ENCODE assay signal across 8 mouse cellular contexts in the genomic region with DNA sequence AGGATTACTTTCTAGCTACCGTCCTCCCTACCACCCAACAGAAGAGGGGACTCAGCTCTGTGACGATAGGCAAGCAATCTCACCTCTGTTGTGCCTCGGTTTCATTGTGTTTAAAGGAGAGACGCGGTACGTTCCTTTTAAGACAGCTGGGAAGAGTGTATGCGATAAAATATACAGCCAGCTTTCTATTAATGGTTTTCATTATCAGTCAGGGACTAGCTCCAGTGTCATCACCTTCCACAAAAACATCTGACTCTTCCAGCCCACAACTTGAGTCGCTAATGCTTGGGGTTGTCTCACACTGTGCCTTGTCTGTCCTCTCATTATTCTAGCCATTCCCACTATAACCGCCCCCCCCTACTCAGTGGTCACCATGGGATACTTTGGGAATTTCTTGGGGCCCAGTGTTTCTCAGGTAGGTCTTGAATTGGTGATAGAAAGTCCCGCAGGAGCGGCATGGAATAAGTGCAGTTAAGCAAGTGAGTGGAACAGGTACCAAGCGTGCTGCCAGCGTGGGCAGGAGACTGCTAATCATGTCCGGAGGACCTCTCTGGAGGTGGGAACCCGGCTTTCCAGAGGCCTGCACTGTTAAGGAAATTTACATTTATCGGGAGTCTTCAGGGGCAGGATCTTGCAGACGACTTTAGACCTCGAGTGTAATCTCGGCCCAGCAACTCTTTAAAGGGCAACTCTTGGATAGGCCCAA. TPM values are rescaled to one million over a fixed set of nuclear protein-coding genes. Genes with fewer than 3 reads are reported as not detected.
DNase-seq lines count a peak whose midpoint lies in the region; ATAC-seq and TF ChIP-seq lines count a peak whose summit lies in the region.

No protein-coding gene starts in this region.

- H3K9me3 ChIP-seq in embryonic facial prominence, embryonic 10.5 days: no peaks in the 10 kb centered on the region
- H3K9me3 ChIP-seq in intestine, embryonic 14.5 days (ENCODE audit: control insufficient read depth, low read length): no peaks in the 10 kb centered on the region
- H3K9me3 ChIP-seq in neural tube, embryonic 11.5 days (ENCODE audit: control insufficient read depth, low read length): no peaks in the 10 kb centered on the region

- TF ChIP-seq CTCF in left cerebral cortex, adult 2 months (IDR thresholded peaks at IDR 0.05): no peak

- intact Hi-C loops in left cerebral cortex, adult 2 months (cut with DNase I): loop anchor here (1.0 to 10.0 kb wide), 5 partner anchors 41 to 710 kb away; partner anchors contain the start of genes Hsp90b1 and Ttc41
- intact Hi-C loops in left cerebral cortex, postnatal 36 days (cut with DNase I): loop anchor here (2.0 to 10.0 kb wide), 3 partner anchors 45 to 187 kb away; partner anchors contain the start of genes Hsp90b1 and Ttc41

- 45% methylated on average over 19 of the region's 19 CpGs for WGBS in embryonic facial prominence, embryonic 10.5 days
- WGBS in intestine, embryonic 14.5 days: 40% methylated on average over 19 of the region's 19 CpGs
- 43% methylated on average over 19 of the region's 19 CpGs for WGBS in neural tube, embryonic 11.5 days

- peaks cover 47% of the 10 kb centered on the region for H3K4me1 ChIP-seq in embryonic facial prominence, embryonic 10.5 days
- H3K4me1 ChIP-seq in intestine, embryonic 14.5 days (replicated peaks; ENCODE audit: control insufficient read depth, insufficient read depth, low read length): peaks cover 26% of the 10 kb centered on the region
- H3K4me1 ChIP-seq in neural tube, embryonic 11.5 days (ENCODE audit: control insufficient read depth, insufficient read depth, low read length): peaks cover 8% of the 10 kb centered on the region

- peaks cover 23% of the 10 kb centered on the region for H3K27me3 ChIP-seq in embryonic facial prominence, embryonic 10.5 days (replicated peaks; ENCODE audit: low read depth, poor library complexity, severe bottlenecking)
- no peaks in the 10 kb centered on the region for H3K27me3 ChIP-seq in intestine, embryonic 14.5 days (replicated peaks; ENCODE audit: control insufficient read depth, insufficient read depth, low read length)
- H3K27me3 ChIP-seq in neural tube, embryonic 11.5 days (ENCODE audit: control insufficient read depth, insufficient read depth, low read length): peaks cover 12% of the 10 kb centered on the region

- H3K27ac ChIP-seq in left cerebral cortex, adult 2 months: peak overlapping the region; percentile 86
- peak overlapping the region; percentile 89 for H3K27ac ChIP-seq in embryonic facial prominence, embryonic 10.5 days (replicated peaks)
- H3K27ac ChIP-seq in intestine, embryonic 14.5 days (ENCODE audit: low read depth): peak overlapping the region; percentile 62; the same call in 1 of the 2 replicates
- no peak overlapping the region for H3K27ac ChIP-seq in neural tube, embryonic 11.5 days (ENCODE audit: low read depth, low read length)

- no peaks in the 10 kb centered on the region for H3K36me3 ChIP-seq in embryonic facial prominence, embryonic 10.5 days (replicated peaks)
- H3K36me3 ChIP-seq in intestine, embryonic 14.5 days (ENCODE audit: control insufficient read depth, insufficient read depth, low read length): no peaks in the 10 kb centered on the region
- H3K36me3 ChIP-seq in neural tube, embryonic 11.5 days (ENCODE audit: control insufficient read depth, insufficient read depth, low read length): no peaks in the 10 kb centered on the region

- ATAC-seq in intestine, embryonic 14.5 days (replicated peaks; ENCODE audit: low FRiP score, low TSS enrichment, low read depth): no peak; the same call in 1 of the 2 replicates
- 0 out of 2 replicates have a peak, but pooled peaks have one; percentile 1 for ATAC-seq in neural tube, embryonic 11.5 days (ENCODE audit: insufficient read depth, low FRiP score, low TSS enrichment)

- peak overlapping the region; percentile 87 for H3K4me2 ChIP-seq in intestine, embryonic 14.5 days (ENCODE audit: low read length)
- peak overlapping the region; percentile 99 for H3K4me2 ChIP-seq in neural tube, embryonic 11.5 days (ENCODE audit: low read depth)

- peak overlapping the region; percentile 58 for H3K9ac ChIP-seq in intestine, embryonic 14.5 days (ENCODE audit: low read length)
- peak overlapping the region; percentile 54 for H3K9ac ChIP-seq in neural tube, embryonic 11.5 days (ENCODE audit: low read length)

- H3K4me3 ChIP-seq in left cerebral cortex, adult 2 months: peak overlapping the region; percentile 64
- H3K4me3 ChIP-seq in embryonic facial prominence, embryonic 10.5 days: peak overlapping the region; percentile 81
- peak overlapping the region; percentile 58 for H3K4me3 ChIP-seq in intestine, embryonic 14.5 days (ENCODE audit: low read depth, low read length)
- peak overlapping the region; percentile 51 for H3K4me3 ChIP-seq in neural tube, embryonic 11.5 days (ENCODE audit: low read depth, low read length)

- no peak for DNase-seq in left cerebral cortex, adult 2 months (ENCODE audit: extremely low spot score in 1 of 2, low spot score in 2 of 2)
- DNase-seq in left cerebral cortex, postnatal 36 days (ENCODE audit: low spot score in 2 of 2): no peak
- no peak for DNase-seq in embryonic facial prominence, embryonic 10.5 days (ENCODE audit: low spot score)
- no peak for DNase-seq in intestine, embryonic 14.5 days (ENCODE audit: low spot score)
- DNase-seq in neural tube, embryonic 11.5 days (ENCODE audit: low spot score): no peak
- DNase-seq in adrenal gland, adult 18-20 months (ENCODE audit: low spot score in 2 of 2): no peak
- no peak for DNase-seq in cerebellum, adult 9-11 months
- no peak for DNase-seq in retina, embryonic 14.5 days (ENCODE audit: low spot score)

RNA-seq across cellular contexts. Expression of gene Nt5dc3, which starts 1.0 kb away (rescaled TPM):
- total RNA-seq in left cerebral cortex, adult 2 months (2021): 10 to 100 TPM; 83.9 to 93.6 TPM
- total RNA-seq in left cerebral cortex, postnatal 36 days (2021): 10 to 100 TPM; 79.4 to 82.5 TPM
- 0.75 and 0.85 TPM in 2 replicates for polyA plus RNA-seq in embryonic facial prominence, embryonic 10.5 days (2016; fragmentation: Nextera tagmentation; extraction: Ambion mirVana)
- polyA plus RNA-seq in intestine, embryonic 14.5 days (2014; fragmentation: Nextera tagmentation; extraction: Ambion mirVana): 1.9 and 2.2 TPM in 2 replicates
- 2.2 and 2.6 TPM in 2 replicates for polyA plus RNA-seq in neural tube, embryonic 11.5 days (2014; fragmentation: Nextera tagmentation; extraction: Ambion mirVana)
- 10 to 100 TPM; 39.3 to 46.3 TPM for total RNA-seq in adrenal gland, adult 18-20 months (2021)

RNA-seq across cellular contexts. Expression of gene Gm49358, which starts 14.0 kb away (rescaled TPM):
- 10 to 100 TPM; 19.1 to 24.5 TPM for total RNA-seq in left cerebral cortex, adult 2 months (2021)
- 10 to 100 TPM; 19.2 to 24.9 TPM for total RNA-seq in left cerebral cortex, postnatal 36 days (2021)
- not detected in 2 replicates for polyA plus RNA-seq in embryonic facial prominence, embryonic 10.5 days (2016; fragmentation: Nextera tagmentation; extraction: Ambion mirVana)
- not detected in 2 replicates for polyA plus RNA-seq in intestine, embryonic 14.5 days (2014; fragmentation: Nextera tagmentation; extraction: Ambion mirVana)
- polyA plus RNA-seq in neural tube, embryonic 11.5 days (2014; fragmentation: Nextera tagmentation; extraction: Ambion mirVana): not detected in 2 replicates
- 10 to 100 TPM; 12.4 to 15.9 TPM for total RNA-seq in adrenal gland, adult 18-20 months (2021)
